Mouse (Mus musculus) heart, embryonic 15.5 days (tissue): ENCODE measurements at regions not wholly inside any gene's neighbourhood (a gene's known extent, or its start where the extent isn't known, plus 50 kb on each side); places are given as distances from the start of the nearest gene placed in this dataset.

ENCODE experiments used
- ATAC-seq: fragments of 200-750 bp; cut with Nextera tagmentation; replicated peaks from 2 replicates; pipeline ENCODE4 v1.8.0; 2017; ENCODE audit warnings: low read depth, moderate TSS enrichment; ENCODE audit not compliant: insufficient number of reproducible peaks, insufficient read depth, low FRiP score
- H3K27ac ChIP-seq: fragments of 300-500 bp; sonication (generic); 2 replicates; pipeline ENCODE4 v1.5.1; 2015; ENCODE audit warnings: mild to moderate bottlenecking, inconsistent platforms
- H3K27me3 ChIP-seq: fragments of 300-500 bp; sonication (generic); 2 replicates; pipeline ENCODE4 v1.6.1; 2015; ENCODE audit warnings: inconsistent platforms
- H3K36me3 ChIP-seq: fragments of 300-500 bp; sonication (generic); 2 replicates; pipeline ENCODE4 v1.6.1; 2015; ENCODE audit warnings: mild to moderate bottlenecking, inconsistent platforms
- H3K4me1 ChIP-seq: fragments of 300-500 bp; sonication (generic); replicated peaks from 2 replicates; pipeline ENCODE4 v1.6.1; 2015; ENCODE audit warnings: inconsistent platforms
- H3K4me2 ChIP-seq: fragments of 300-500 bp; sonication (generic); 2 replicates; pipeline ENCODE4 v1.6.1; 2015; ENCODE audit warnings: inconsistent platforms, mild to moderate bottlenecking, moderate library complexity
- H3K4me3 ChIP-seq: fragments of 300-500 bp; sonication (generic); 2 replicates; pipeline ENCODE4 v1.5.1; 2015; ENCODE audit warnings: mild to moderate bottlenecking, inconsistent platforms
- H3K9ac ChIP-seq: fragments of 300-500 bp; sonication (generic); 2 replicates; pipeline ENCODE4 v1.6.1; 2015; ENCODE audit warnings: mild to moderate bottlenecking, inconsistent platforms
- H3K9me3 ChIP-seq: fragments of 300-500 bp; sonication (generic); replicated peaks from 2 replicates; pipeline ENCODE4 v1.6.1; 2016; ENCODE audit warnings: inconsistent platforms
- WGBS: fragments of 180-500 bp; shearing (Covaris S2); methylation state at CpG from one replicate; pipeline ENCODE4 v1.1.7; 2015; ENCODE audit warnings: mixed read lengths; 5-methylcytosine and 5-hydroxymethylcytosine counted together

DNA sequence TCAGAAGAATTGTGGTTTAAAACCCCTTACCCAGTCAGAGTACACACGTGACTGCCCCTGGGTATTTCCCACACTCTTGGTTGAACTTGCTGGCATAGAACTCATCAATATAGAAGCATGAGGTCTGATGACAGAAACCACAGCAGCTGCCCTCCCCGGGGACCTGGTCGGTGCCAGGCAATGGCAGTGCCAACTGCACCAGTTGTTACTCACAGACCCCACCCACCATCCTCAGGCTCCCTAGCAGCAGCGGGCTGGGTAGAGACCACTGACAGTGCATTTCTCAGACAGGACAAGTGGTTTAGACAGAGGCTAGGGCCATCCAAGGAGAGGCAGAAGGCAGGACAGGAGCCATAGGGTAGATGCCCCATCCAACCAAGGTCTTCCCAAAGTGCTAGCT, 144.7 kb upstream of the Lhx5 start:
- Histone ChIP-seq H3K27me3 (peaks cover 76% of the 10 kb centered on the region), H3K4me3 (no peak overlapping the region), H3K4me2 (no peak overlapping the region), H3K36me3 (no peaks in the 10 kb centered on the region), H3K9me3 (no peaks in the 10 kb centered on the region), H3K9ac (no peak overlapping the region), H3K4me1 (no peaks in the 10 kb centered on the region; the same call in 1 of the 2 replicates), H3K27ac (no peak overlapping the region)
- 72% methylated on average over 4 of the region's 4 CpGs for WGBS
- no peak for ATAC-seq

DNA sequence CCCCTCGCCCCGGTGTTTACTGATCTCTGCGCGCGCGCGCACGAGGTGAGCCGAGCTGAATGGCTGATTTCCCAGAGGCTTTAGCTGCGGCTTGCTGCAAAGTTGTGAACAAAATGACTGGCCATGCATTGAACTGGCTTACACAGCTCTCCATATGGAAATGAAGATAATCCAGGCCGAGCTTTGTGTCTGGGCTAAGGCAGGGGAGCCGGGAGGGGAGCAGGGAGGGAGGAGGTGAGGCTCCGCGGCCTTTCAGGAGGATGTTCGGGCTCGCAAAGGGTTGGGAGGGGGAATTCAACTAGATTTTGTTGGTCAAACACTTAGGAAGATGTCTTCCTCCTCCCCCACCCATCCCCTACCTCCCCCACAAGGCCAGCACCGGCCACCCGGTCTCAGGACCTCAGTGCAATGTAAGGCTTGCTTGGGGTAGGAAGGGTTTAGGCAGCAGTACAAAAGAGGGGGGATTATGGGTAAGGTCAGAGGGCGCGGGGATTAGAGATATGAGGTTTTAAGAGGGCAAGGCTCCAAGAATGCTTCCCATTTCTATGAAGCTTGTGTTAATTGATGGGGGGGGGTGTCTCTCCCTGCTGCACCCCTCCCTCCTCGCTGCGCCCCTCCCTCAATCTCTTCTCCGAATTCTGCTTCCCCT, 143.3 kb upstream of the Lhx5 start:
- Histone ChIP-seq H3K4me2 (0 out of 2 replicates have a peak overlapping the region, but pooled peaks have one; percentile 11), H3K9me3 (no peaks in the 10 kb centered on the region), H3K27ac (no peak overlapping the region), H3K4me3 (no peak overlapping the region), H3K27me3 (peaks cover 70% of the 10 kb centered on the region), H3K4me1 (no peaks in the 10 kb centered on the region; the same call in 1 of the 2 replicates), H3K9ac (no peak overlapping the region), H3K36me3 (no peaks in the 10 kb centered on the region)
- ATAC-seq = no peak
- WGBS = 11% methylated on average over 23 of the region's 23 CpGs

DNA sequence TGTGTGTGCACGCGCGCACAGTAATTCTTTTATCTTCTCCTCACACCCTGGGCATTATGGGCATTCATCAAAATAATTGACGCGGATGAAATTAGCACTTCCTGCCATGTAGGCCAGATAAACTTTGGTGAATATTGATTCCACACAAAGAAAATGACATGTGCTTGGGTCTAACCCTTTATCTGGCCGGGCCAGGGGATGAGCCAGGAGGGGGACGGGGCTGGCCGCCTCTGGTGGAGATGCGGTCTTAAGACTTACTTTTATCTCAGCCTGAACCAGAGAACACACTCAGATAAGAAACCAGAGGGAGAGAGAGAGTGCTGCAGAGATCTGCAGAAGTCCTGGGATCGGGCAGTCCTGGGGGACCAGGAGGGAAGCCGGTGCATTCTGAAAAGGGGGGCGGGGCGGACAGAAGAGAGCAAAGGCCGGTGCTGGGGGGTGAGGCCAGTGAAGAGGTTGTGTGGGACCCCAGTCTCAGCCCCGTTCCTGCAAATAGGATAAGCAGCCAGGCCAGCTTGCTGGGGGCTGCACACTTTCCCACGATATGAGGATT, 136.9 kb upstream of the Lhx5 start:
- Histone ChIP-seq H3K9ac (no peak overlapping the region), H3K27ac (no peak overlapping the region), H3K4me3 (no peak overlapping the region), H3K36me3 (no peaks in the 10 kb centered on the region), H3K4me2 (no peak overlapping the region), H3K9me3 (no peaks in the 10 kb centered on the region), H3K4me1 (no peaks in the 10 kb centered on the region), H3K27me3 (peaks cover 66% of the 10 kb centered on the region)
- WGBS = 30% methylated on average over 16 of the region's 16 CpGs
- ATAC-seq = no peak

DNA sequence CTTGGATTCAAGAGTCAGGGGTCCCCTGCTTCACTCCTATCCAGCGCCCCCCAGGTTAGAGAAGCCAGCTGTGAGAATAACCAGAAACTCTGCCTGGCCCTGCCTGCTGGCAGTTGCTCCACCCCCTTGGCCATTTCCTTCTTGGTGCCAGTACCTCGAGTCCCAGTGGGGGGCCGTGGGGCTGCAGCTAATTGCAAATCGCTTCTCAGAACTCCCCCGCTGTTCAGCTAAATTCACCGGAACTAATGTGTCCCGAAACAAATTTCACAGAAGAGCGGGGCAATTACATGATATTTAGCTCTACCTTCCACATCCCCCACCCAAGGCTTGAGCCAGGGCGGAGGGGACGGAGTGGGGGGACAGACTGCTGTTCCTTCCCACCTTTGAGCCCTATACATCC, 134.3 kb upstream of the Lhx5 start:
- H3K27me3 ChIP-seq = peaks cover 82% of the 10 kb centered on the region
- WGBS = 10% methylated on average over 10 of the region's 10 CpGs
- H3K4me2 ChIP-seq = no peak overlapping the region
- H3K4me1 ChIP-seq = peaks cover 5% of the 10 kb centered on the region
- no peaks in the 10 kb centered on the region for H3K9me3 ChIP-seq
- no peak overlapping the region for H3K4me3 ChIP-seq
- no peak overlapping the region for H3K27ac ChIP-seq
- no peak for ATAC-seq
- no peak overlapping the region for H3K9ac ChIP-seq
- no peaks in the 10 kb centered on the region for H3K36me3 ChIP-seq

DNA sequence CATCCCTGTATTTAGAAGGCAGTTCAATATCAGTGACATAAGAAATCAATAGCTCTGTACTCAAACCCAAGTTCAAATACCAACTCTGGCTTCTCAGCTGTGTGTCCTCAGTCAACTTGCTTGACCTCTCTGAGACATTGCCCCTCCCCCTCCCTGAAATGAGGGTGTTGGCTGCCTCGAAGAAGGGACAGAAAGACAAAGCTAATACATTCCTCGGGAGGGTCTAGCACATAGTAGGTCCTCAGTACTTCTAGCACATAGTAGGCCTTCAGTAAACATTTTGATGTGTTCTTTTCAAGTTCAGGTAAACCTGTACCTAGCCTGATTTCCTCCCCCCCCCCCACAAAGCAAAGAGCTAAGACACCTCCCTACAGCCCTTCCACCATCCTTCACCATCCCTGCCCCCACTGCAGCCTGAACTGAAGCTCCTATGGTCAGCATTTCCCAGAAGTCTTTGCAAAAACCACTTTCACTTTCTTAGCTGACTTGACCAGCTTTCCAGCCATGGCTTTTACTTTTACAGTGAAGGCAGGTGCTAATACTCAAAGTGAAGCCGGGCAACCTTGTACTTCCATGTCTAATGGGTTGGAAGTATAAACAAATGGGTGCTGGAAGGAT, 133.7 kb upstream of the Lhx5 start:
- H3K4me2 ChIP-seq = no peak overlapping the region
- 45% methylated on average over 3 of the region's 3 CpGs for WGBS
- no peaks in the 10 kb centered on the region for H3K36me3 ChIP-seq
- no peaks in the 10 kb centered on the region for H3K9me3 ChIP-seq
- peaks cover 84% of the 10 kb centered on the region for H3K27me3 ChIP-seq
- peaks cover 8% of the 10 kb centered on the region for H3K4me1 ChIP-seq
- H3K4me3 ChIP-seq = no peak overlapping the region
- no peak overlapping the region for H3K9ac ChIP-seq
- ATAC-seq = no peak
- H3K27ac ChIP-seq = no peak overlapping the region

DNA sequence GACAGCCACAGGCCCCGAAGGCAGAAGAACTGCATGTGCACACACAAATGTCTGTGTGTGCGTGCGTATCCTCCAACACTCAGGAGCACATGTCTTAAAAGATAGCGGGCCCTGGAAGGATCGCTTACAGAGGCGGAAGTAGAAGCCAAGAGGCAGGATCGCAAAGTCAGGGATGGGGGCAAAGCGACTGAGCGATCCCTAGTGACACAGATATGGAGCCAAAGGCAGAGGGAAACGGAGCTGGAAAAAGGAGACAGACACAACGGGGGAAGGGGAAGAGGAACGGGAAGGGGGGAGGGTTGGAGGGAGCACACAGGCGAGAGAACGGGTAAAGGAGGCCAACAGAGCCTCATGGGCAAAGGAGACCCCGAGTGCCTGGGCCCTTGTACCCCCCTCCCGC, 129.8 kb upstream of the Lhx5 start:
- Histone ChIP-seq H3K9ac (no peak overlapping the region), H3K4me3 (0 out of 2 replicates have a peak overlapping the region, but pooled peaks have one; percentile 38), H3K4me2 (peak overlapping the region; percentile 59), H3K27me3 (peaks cover 95% of the 10 kb centered on the region), H3K36me3 (no peaks in the 10 kb centered on the region), H3K9me3 (no peaks in the 10 kb centered on the region), H3K4me1 (peaks cover 8% of the 10 kb centered on the region), H3K27ac (no peak overlapping the region)
- no peak for ATAC-seq
- 3% methylated on average over 16 of the region's 16 CpGs for WGBS

DNA sequence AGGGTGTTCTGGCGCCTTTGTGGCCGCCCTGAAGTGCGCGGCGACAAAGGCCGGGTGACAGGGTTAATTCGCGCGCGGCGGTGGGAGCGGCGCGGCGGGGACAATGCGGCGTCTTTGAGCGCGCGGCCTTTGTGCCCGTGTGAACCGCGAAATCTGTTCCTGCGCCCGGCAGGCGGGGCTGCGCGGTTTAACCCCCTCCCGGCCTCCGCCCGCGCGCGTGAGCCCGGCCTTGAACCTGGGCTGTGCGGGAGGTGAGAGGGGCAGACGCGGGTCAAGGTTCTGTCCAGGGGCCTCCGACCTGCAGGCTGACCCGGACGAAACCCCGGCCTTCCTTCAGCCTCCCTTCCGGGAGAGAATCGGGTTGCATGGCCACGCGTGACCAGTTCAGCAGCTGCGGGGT, 129.2 kb upstream of the Lhx5 start:
- 2% methylated on average over 44 of the region's 47 CpGs for WGBS
- Histone ChIP-seq H3K36me3 (no peaks in the 10 kb centered on the region), H3K4me3 (peak overlapping the region; percentile 38), H3K4me2 (peak overlapping the region; percentile 59), H3K27me3 (peaks cover 89% of the 10 kb centered on the region), H3K9ac (no peak overlapping the region), H3K4me1 (peaks cover 8% of the 10 kb centered on the region), H3K27ac (no peak overlapping the region), H3K9me3 (no peaks in the 10 kb centered on the region)
- ATAC-seq = no peak

DNA sequence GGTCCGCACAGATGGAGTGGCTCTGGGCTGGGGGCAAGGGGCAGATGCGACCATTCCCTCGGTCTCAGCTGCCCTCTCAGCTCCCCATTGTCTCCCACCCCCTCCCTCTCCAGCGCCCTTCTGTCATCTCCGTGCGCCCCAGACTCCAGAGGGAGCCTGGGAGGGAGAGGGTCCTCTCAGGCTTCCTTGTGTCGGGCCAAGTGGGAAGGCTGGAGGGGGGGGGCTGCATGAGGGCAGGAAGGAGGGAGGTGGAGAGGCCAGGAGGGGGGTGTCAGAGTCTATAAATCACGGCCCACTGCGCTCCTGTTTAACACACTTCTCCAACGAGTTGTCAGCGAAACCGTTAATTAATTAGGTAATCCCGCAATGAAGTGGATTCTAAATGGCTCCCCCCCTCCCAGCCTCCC, 127.2 kb upstream of the Lhx5 start:
- no peaks in the 10 kb centered on the region for H3K36me3 ChIP-seq
- H3K4me3 ChIP-seq = no peak overlapping the region
- no peak for ATAC-seq
- no peak overlapping the region for H3K27ac ChIP-seq
- no peaks in the 10 kb centered on the region for H3K9me3 ChIP-seq
- H3K27me3 ChIP-seq = peaks cover 69% of the 10 kb centered on the region
- H3K4me2 ChIP-seq = 0 out of 2 replicates have a peak overlapping the region, but pooled peaks have one; percentile 4
- 29% methylated on average over 13 of the region's 13 CpGs for WGBS
- no peak overlapping the region for H3K9ac ChIP-seq
- peaks cover 8% of the 10 kb centered on the region for H3K4me1 ChIP-seq

DNA sequence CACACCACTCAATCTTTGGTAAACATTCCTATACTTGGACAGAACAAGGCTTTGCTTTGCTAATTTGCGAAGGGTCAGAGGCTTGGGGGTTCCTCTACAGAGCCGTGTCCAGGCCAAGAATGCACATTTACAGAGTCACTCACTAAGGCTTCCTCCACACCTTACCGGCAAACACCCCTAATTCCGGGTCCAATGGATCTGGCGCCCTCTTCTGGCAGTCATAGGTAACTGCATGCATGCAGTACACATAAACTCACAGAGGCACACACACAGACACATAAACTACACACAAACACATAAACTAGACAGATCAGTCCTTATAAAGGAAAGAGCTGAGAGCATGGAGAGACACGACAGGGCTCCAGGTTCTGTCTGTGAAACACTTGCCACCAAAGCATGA, 119.2 kb upstream of the Lhx5 start:
- no peak overlapping the region for H3K4me2 ChIP-seq
- H3K9me3 ChIP-seq = no peaks in the 10 kb centered on the region
- no peak overlapping the region for H3K9ac ChIP-seq
- no peak overlapping the region for H3K27ac ChIP-seq
- H3K36me3 ChIP-seq = no peaks in the 10 kb centered on the region
- 85% methylated on average over 6 of the region's 6 CpGs for WGBS
- no peak for ATAC-seq
- H3K27me3 ChIP-seq = peaks cover 14% of the 10 kb centered on the region
- H3K4me3 ChIP-seq = no peak overlapping the region
- no peaks in the 10 kb centered on the region for H3K4me1 ChIP-seq

DNA sequence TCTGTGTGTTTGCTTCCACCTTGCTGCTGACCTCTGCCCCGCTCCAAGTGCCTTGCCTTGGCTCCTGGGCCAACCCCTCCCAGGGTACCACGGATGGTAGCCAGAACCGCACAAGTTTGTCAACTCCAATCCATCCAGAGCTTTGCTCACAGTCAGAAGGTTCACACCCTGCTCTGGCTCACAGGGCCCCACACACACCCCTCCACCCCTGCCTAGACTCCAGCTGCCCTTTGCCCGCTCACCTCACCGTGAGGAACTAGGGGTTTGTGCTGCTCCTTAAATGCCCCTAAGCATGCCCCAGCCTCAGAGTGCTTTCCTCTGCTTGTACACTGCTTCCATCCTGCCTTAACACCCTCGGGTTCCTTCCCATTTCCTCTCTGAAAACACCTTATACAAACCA, 117.5 kb upstream of the Lhx5 start:
- H3K36me3 ChIP-seq = no peaks in the 10 kb centered on the region
- H3K4me3 ChIP-seq = no peak overlapping the region
- no peak for ATAC-seq
- no peak overlapping the region for H3K27ac ChIP-seq
- WGBS = 71% methylated on average over 6 of the region's 6 CpGs
- peaks cover 21% of the 10 kb centered on the region for H3K27me3 ChIP-seq
- no peaks in the 10 kb centered on the region for H3K9me3 ChIP-seq
- H3K4me1 ChIP-seq = no peaks in the 10 kb centered on the region
- no peak overlapping the region for H3K9ac ChIP-seq
- H3K4me2 ChIP-seq = no peak overlapping the region

DNA sequence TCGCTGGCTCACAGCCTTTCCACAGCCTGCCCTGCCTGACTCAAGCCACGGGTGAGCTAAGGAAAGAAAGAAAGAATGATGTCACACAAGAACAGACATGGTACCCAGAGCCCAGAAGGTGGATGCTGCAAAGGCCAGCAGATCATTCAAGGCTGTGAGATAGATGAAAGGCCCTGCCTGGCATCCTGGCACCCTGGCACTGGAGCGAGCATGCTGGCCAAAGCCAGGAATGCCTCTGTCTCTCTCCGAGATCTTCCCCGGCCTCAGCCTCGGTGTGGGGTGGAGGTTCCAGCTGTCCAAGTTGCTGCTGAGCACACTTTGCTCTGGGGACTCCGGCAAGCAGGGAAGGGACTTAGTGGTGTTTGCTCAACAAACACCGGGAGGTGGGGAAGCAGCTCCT, 116.4 kb upstream of the Lhx5 start:
- Histone ChIP-seq H3K4me3 (no peak overlapping the region), H3K4me2 (no peak overlapping the region), H3K36me3 (no peaks in the 10 kb centered on the region), H3K4me1 (no peaks in the 10 kb centered on the region), H3K27ac (no peak overlapping the region), H3K27me3 (peaks cover 23% of the 10 kb centered on the region), H3K9me3 (no peaks in the 10 kb centered on the region), H3K9ac (no peak overlapping the region)
- ATAC-seq = no peak
- WGBS = 57% methylated on average over 8 of the region's 8 CpGs

DNA sequence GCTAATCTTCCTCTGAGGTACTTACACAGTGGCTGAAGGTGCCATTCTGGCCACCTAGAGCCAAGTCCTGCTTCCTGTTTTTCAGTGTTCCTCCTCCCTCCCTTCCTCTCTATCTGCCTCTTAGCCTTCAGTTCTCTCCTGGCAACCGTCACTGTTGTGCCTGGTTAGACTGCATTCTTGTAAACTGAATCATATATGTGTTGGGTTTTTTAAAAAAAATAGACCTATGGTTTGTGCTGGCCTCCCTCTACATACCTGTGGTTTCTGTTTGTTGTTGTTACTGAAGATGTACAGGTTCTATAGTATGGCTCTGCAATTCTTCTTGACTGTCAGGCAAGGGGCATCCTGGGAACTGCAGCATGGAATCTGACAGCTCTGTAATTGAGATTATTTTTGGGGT, 112.5 kb upstream of the Lhx5 start:
- Histone ChIP-seq H3K4me2 (no peak overlapping the region), H3K36me3 (no peaks in the 10 kb centered on the region), H3K27me3 (peaks cover 58% of the 10 kb centered on the region), H3K27ac (no peak overlapping the region), H3K9ac (no peak overlapping the region), H3K9me3 (no peaks in the 10 kb centered on the region), H3K4me3 (no peak overlapping the region), H3K4me1 (no peaks in the 10 kb centered on the region; the same call in 1 of the 2 replicates)
- 9% methylated on average over 1 of the region's 1 CpGs for whole genome bisulfite sequencing
- no peak for ATAC-seq
